Mouse (Mus musculus): ENCODE data around the gene Rgl2. TPM values are rescaled to one million over a fixed set of nuclear protein-coding genes. Genes with fewer than 3 reads are reported as not detected.

Gene Rgl2
- polyA plus RNA-seq, 1 experiment from 2014 or later: 69.9 TPM

Small RNAs within 50 kb of the gene (microRNA-seq; reads per million reads assigned to microRNA genes)
- gene Gm27740: not detected

Other genes with a start within 250 kb of the Rgl2 start
- gene Hnrnpm, start 242.7 kb upstream of the Rgl2 start, polyA plus RNA-seq (2016; fragmentation: Nextera tagmentation; extraction: Ambion mirVana): 441 and 462 TPM in 2 replicates
- gene March2, start 210.9 kb upstream of the Rgl2 start, polyA plus RNA-seq (2016; fragmentation: Nextera tagmentation; extraction: Ambion mirVana): 46.7 and 52.2 TPM in 2 replicates
- 422 and 447 TPM in 2 replicates for gene Rab11b, start 169.0 kb upstream of the Rgl2 start, polyA plus RNA-seq (2016; fragmentation: Nextera tagmentation; extraction: Ambion mirVana)
- 21.1 and 28.3 TPM in 2 replicates for gene Angptl4, start 147.7 kb upstream of the Rgl2 start, polyA plus RNA-seq (2016; fragmentation: Nextera tagmentation; extraction: Ambion mirVana)
- gene Kank3, start 119.0 kb upstream of the Rgl2 start, polyA plus RNA-seq (2016; fragmentation: Nextera tagmentation; extraction: Ambion mirVana): 25.5 and 31.9 TPM in 2 replicates
- gene Rps28, start 105.0 kb upstream of the Rgl2 start, polyA plus RNA-seq (2016; fragmentation: Nextera tagmentation; extraction: Ambion mirVana): 613 and 671 TPM in 2 replicates
- 436 and 454 TPM in 2 replicates for gene Ndufa7, start 105.0 kb upstream of the Rgl2 start, polyA plus RNA-seq (2016; fragmentation: Nextera tagmentation; extraction: Ambion mirVana)
- 59.8 and 63.5 TPM in 2 replicates for gene Cd320, start 86.5 kb upstream of the Rgl2 start, polyA plus RNA-seq (2016; fragmentation: Nextera tagmentation; extraction: Ambion mirVana)
- gene Gm7029, start 55.7 kb upstream of the Rgl2 start, polyA plus RNA-seq (2016; fragmentation: Nextera tagmentation; extraction: Ambion mirVana): not detected in 2 replicates
- gene Kifc1, start 38.9 kb upstream of the Rgl2 start, polyA plus RNA-seq (2016; fragmentation: Nextera tagmentation; extraction: Ambion mirVana): 3.8 and 4.4 TPM in 2 replicates
- 0.23 and 0.38 TPM in 2 replicates for gene Platr17, start 24.4 kb upstream of the Rgl2 start, polyA plus RNA-seq (2016; fragmentation: Nextera tagmentation; extraction: Ambion mirVana)
- gene Daxx, start 20.1 kb upstream of the Rgl2 start, polyA plus RNA-seq (2016; fragmentation: Nextera tagmentation; extraction: Ambion mirVana): 64.6 and 66.2 TPM in 2 replicates
- gene Tapbp, start 13.6 kb upstream of the Rgl2 start, polyA plus RNA-seq (2016; fragmentation: Nextera tagmentation; extraction: Ambion mirVana): 19.1 and 21.9 TPM in 2 replicates
- gene Zbtb22, start 13.6 kb upstream of the Rgl2 start, polyA plus RNA-seq (2016; fragmentation: Nextera tagmentation; extraction: Ambion mirVana): 21.8 and 25.3 TPM in 2 replicates
- 188 and 203 TPM in 2 replicates for gene Pfdn6, start 10.8 kb downstream of the Rgl2 start, polyA plus RNA-seq (2016; fragmentation: Nextera tagmentation; extraction: Ambion mirVana)
- 37.5 and 37.7 TPM in 2 replicates for gene Wdr46, start 11.1 kb downstream of the Rgl2 start, polyA plus RNA-seq (2016; fragmentation: Nextera tagmentation; extraction: Ambion mirVana)
- 8.1 and 8.7 TPM in 2 replicates for gene B3galt4, start 21.9 kb downstream of the Rgl2 start, polyA plus RNA-seq (2016; fragmentation: Nextera tagmentation; extraction: Ambion mirVana)
- gene Vps52, start 26.3 kb downstream of the Rgl2 start, polyA plus RNA-seq (2016; fragmentation: Nextera tagmentation; extraction: Ambion mirVana): 67.0 and 70.9 TPM in 2 replicates
- 891 and 909 TPM in 2 replicates for gene Rps18, start 26.5 kb downstream of the Rgl2 start, polyA plus RNA-seq (2016; fragmentation: Nextera tagmentation; extraction: Ambion mirVana)
- 26.8 and 28.4 TPM in 2 replicates for gene H2-K1, start 70.8 kb downstream of the Rgl2 start, polyA plus RNA-seq (2016; fragmentation: Nextera tagmentation; extraction: Ambion mirVana)
- 25.2 and 27.0 TPM in 2 replicates for gene Ring1, start 95.1 kb downstream of the Rgl2 start, polyA plus RNA-seq (2016; fragmentation: Nextera tagmentation; extraction: Ambion mirVana)
- 110 and 131 TPM in 2 replicates for gene H2-Ke6, start 98.5 kb downstream of the Rgl2 start, polyA plus RNA-seq (2016; fragmentation: Nextera tagmentation; extraction: Ambion mirVana)
- 180 and 184 TPM in 2 replicates for gene Slc39a7, start 102.1 kb downstream of the Rgl2 start, polyA plus RNA-seq (2016; fragmentation: Nextera tagmentation; extraction: Ambion mirVana)
- gene Rxrb, start 102.3 kb downstream of the Rgl2 start, polyA plus RNA-seq (2016; fragmentation: Nextera tagmentation; extraction: Ambion mirVana): 68.0 and 68.4 TPM in 2 replicates
- gene Col11a2, start 109.9 kb downstream of the Rgl2 start, polyA plus RNA-seq (2016; fragmentation: Nextera tagmentation; extraction: Ambion mirVana): 2.3 and 4.0 TPM in 2 replicates
- gene H2-Oa, start 162.8 kb downstream of the Rgl2 start, polyA plus RNA-seq (2016; fragmentation: Nextera tagmentation; extraction: Ambion mirVana): 0.17 and 0.56 TPM in 2 replicates
- 9.8 and 9.9 TPM in 2 replicates for gene H2-DMa, start 190.0 kb downstream of the Rgl2 start, polyA plus RNA-seq (2016; fragmentation: Nextera tagmentation; extraction: Ambion mirVana)
- gene Brd2, start 193.1 kb downstream of the Rgl2 start, polyA plus RNA-seq (2016; fragmentation: Nextera tagmentation; extraction: Ambion mirVana): 144 and 148 TPM in 2 replicates
- 0.16 and 0.23 TPM in 2 replicates for gene H2-DMb2, start 213.8 kb downstream of the Rgl2 start, polyA plus RNA-seq (2016; fragmentation: Nextera tagmentation; extraction: Ambion mirVana)
- gene H2-DMb1, start 223.5 kb downstream of the Rgl2 start, polyA plus RNA-seq (2016; fragmentation: Nextera tagmentation; extraction: Ambion mirVana): 0.16 and 0.73 TPM in 2 replicates